Mouse (Mus musculus) liver, adult 2 months (tissue): ENCODE results near the gene Sohlh2.

ENCODE experiments used
- CTCF ChIP-seq: fragments of 200-500 bp; IDR thresholded peaks from 2 replicates; pipeline ENCODE4 v1.5.1; 2011; ENCODE audit warnings: low read depth, low read length, control low read depth
- POLR2A ChIP-seq: fragments of 200-500 bp; IDR thresholded peaks from 2 replicates; pipeline ENCODE4 v1.6.1; 2011; ENCODE audit warnings: low read length, control low read depth; ENCODE audit not compliant: insufficient read depth; ENCODE audit errors: extremely low read depth

DNA sequence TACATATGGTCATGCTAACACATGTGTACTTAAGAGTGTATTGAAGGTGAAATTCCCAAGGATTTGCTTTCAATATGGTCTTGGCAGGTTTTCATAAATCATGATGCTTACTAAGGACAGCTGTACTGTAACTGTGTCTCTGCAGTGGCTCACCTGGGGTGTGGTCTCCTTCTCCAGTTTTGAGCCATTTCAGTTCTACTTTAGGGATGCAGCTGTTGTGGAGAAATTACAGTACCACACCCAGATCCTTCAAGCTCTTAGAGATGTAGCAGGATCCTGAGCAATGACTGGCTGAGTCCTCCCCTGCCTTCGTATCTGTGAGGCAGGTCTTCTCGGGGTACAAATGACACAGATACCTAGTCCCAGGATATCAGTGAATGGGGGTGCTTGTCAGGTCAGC, 68.8 kb downstream of the Sohlh2 start:
- TF ChIP-seq CTCF = no peak
- no peak for TF ChIP-seq POLR2A
